Mouse (Mus musculus) spleen, adult 12 weeks (tissue): ENCODE data around the gene 4930544D05Rik.

Source experiments
- DNase-seq: peaks from one replicate; pipeline ENCODE4 v3.0.0; 2022; ENCODE audit warnings: low spot score

4930544D05Rik gene

GRCm38 (mm10) chr11:70598451-70598953 is 17.1 kb upstream of the 4930544D05Rik start:
- no peak for DNase-seq

- peak; percentile 44 for DNase-seq
These were observed 10.6 kb upstream of the 4930544D05Rik start for GRCm38 (mm10) chr11:70605024-70605566.

- no peak for DNase-seq
These were observed 8.9 kb upstream of the 4930544D05Rik start for GRCm38 (mm10) chr11:70606717-70607116.

GRCm38 (mm10) chr11:70607611-70608010 is 8.0 kb upstream of the 4930544D05Rik start:
- DNase-seq: no peak

- no peak for DNase-seq
These were observed 7.1 kb upstream of the 4930544D05Rik start for GRCm38 (mm10) chr11:70608381-70609066.

- no peak for DNase-seq
These were observed 4.9 kb upstream of the 4930544D05Rik start for GRCm38 (mm10) chr11:70610752-70611151.

GRCm38 (mm10) chr11:70612505-70612904 is 3.1 kb upstream of the 4930544D05Rik start:
- no peak for DNase-seq

- peak; percentile 51 for DNase-seq
These were observed 574 bp upstream of the 4930544D05Rik start for GRCm38 (mm10) chr11:70615074-70615473.

- no peak for DNase-seq
These were observed 3.5 kb downstream of the 4930544D05Rik start, which contains the start of gene Chrne for GRCm38 (mm10) chr11:70619101-70619500. TSS of gene Chrne (minus strand) at chr11:70619216.

GRCm38 (mm10) chr11:70621972-70622814 is 6.5 kb downstream of the 4930544D05Rik start:
- no peak for DNase-seq

GRCm38 (mm10) chr11:70623053-70623742 is 7.5 kb downstream of the 4930544D05Rik start:
- DNase-seq: no peak

- DNase-seq: peak; percentile 56
These were observed 9.8 kb downstream of the 4930544D05Rik start for GRCm38 (mm10) chr11:70625473-70625872.

GRCm38 (mm10) chr11:70626877-70627276 is 11.2 kb downstream of the 4930544D05Rik start:
- DNase-seq: no peak

- DNase-seq: no peak
These were observed 12.8 kb downstream of the 4930544D05Rik start for GRCm38 (mm10) chr11:70628431-70628830.

- DNase-seq: no peak
These were observed 13.9 kb downstream of the 4930544D05Rik start for GRCm38 (mm10) chr11:70629557-70629956.

GRCm38 (mm10) chr11:70630129-70630528 is 14.5 kb downstream of the 4930544D05Rik start:
- no peak for DNase-seq

- no peak for DNase-seq
These were observed 20.0 kb downstream of the 4930544D05Rik start for GRCm38 (mm10) chr11:70635601-70636000.

- DNase-seq: no peak
These were observed 22.1 kb downstream of the 4930544D05Rik start for GRCm38 (mm10) chr11:70637764-70638163.

GRCm38 (mm10) chr11:70638293-70638692 is 22.6 kb downstream of the 4930544D05Rik start:
- DNase-seq: no peak

GRCm38 (mm10) chr11:70638714-70639278 is 23.1 kb downstream of the 4930544D05Rik start, which contains the start of gene Gp1ba:
TSS of gene Gp1ba (plus strand) at chr11:70639122.
- no peak for DNase-seq

- DNase-seq: no peak
These were observed 24.3 kb downstream of the 4930544D05Rik start for GRCm38 (mm10) chr11:70639976-70640375.
